Mouse (Mus musculus) heart, embryonic 14.5 days (tissue): ENCODE measurements around the gene Ccdc28a. TPM values are rescaled to one million over a fixed set of nuclear protein-coding genes. Genes with fewer than 3 reads are reported as not detected.
A peak's percentile ranks its signal among the peaks of the same experiment; 100 is the strongest.

Experiments used
- ATAC-seq: fragments of 200-750 bp; cut with Nextera tagmentation; 2 replicates; pipeline ENCODE4 v1.8.0; 2017; ENCODE audit warnings: low read depth, moderate TSS enrichment; ENCODE audit not compliant: insufficient number of reproducible peaks, insufficient read depth, low FRiP score
- H3K27ac ChIP-seq, 2 experiments: fragments of 200-500 bp in 1 of 2; fragments of 300-500 bp in 1 of 2; sonication (generic) in 1 of 2; replicated peaks in 1 of 2; 2 replicates each; pipeline ENCODE4 v1.5.1; 2012 to 2014; ENCODE audit warnings: low read depth in 2 of 2, low read length in 2 of 2, control low read depth in 1 of 2, mild to moderate bottlenecking in 1 of 2, mixed read lengths in 1 of 2; ENCODE audit not compliant: control insufficient read depth in 1 of 2, insufficient read depth in 1 of 2
- H3K27me3 ChIP-seq: fragments of 300-500 bp; sonication (generic); 2 replicates; pipeline ENCODE4 v1.6.1; 2014; ENCODE audit warnings: mild to moderate bottlenecking, low read length, control low read depth; ENCODE audit not compliant: control insufficient read depth, insufficient read depth
- H3K36me3 ChIP-seq: fragments of 300-500 bp; sonication (generic); 2 replicates; pipeline ENCODE4 v1.6.1; 2014; ENCODE audit warnings: mild to moderate bottlenecking, control low read depth, low read length, mixed read lengths; ENCODE audit not compliant: control insufficient read depth, insufficient read depth
- H3K4me1 ChIP-seq, 2 experiments: fragments of 200-500 bp in 1 of 2; fragments of 300-500 bp in 1 of 2; sonication (generic) in 1 of 2; 2 replicates each; pipeline ENCODE4 v1.6.1; 2012 to 2014; ENCODE audit warnings: low read length in 2 of 2, control low read depth in 1 of 2, mixed read lengths in 1 of 2; ENCODE audit not compliant: control insufficient read depth in 2 of 2, insufficient read depth in 2 of 2
- H3K4me2 ChIP-seq: fragments of 300-500 bp; sonication (generic); 2 replicates; pipeline ENCODE4 v1.6.1; 2014; ENCODE audit warnings: mild to moderate bottlenecking, low read length
- H3K4me3 ChIP-seq, 2 experiments: fragments of 200-500 bp in 1 of 2; fragments of 300-500 bp in 1 of 2; sonication (generic) in 1 of 2; 2 replicates each; pipeline ENCODE4 v1.5.1; 2012 to 2014; ENCODE audit warnings: low read length in 2 of 2, mild to moderate bottlenecking in 2 of 2, control low read depth in 1 of 2, low read depth in 1 of 2, moderate library complexity in 1 of 2; ENCODE audit not compliant: control insufficient read depth in 1 of 2, insufficient read depth in 1 of 2
- H3K9ac ChIP-seq: fragments of 300-500 bp; sonication (generic); 2 replicates; pipeline ENCODE4 v1.6.1; 2014; ENCODE audit warnings: mild to moderate bottlenecking, low read length
- H3K9me3 ChIP-seq: fragments of 300-500 bp; sonication (generic); 2 replicates; pipeline ENCODE4 v1.6.1; 2016; ENCODE audit warnings: low read length, control low read depth; ENCODE audit not compliant: control insufficient read depth
- WGBS: fragments of 180-500 bp; shearing (Covaris S2); extraction: QIAGEN DNeasy Blood & Tissue Kit; methylation state at CpG from one replicate; pipeline ENCODE4 v1.1.7; 2014; 5-methylcytosine and 5-hydroxymethylcytosine counted together
- polyA plus RNA-seq: library from polyadenylated mRNA; unstranded; fragments of >200 nt; fragmentation: Nextera tagmentation; extraction: Ambion mirVana; gene quantifications from 2 replicates; pipeline ENCODE4 v1.2.1, GENCODE M21; 2014

Ccdc28a gene
- polyA plus RNA-seq, 1 experiment from 2014 or later = 13.0 TPM

DNA sequence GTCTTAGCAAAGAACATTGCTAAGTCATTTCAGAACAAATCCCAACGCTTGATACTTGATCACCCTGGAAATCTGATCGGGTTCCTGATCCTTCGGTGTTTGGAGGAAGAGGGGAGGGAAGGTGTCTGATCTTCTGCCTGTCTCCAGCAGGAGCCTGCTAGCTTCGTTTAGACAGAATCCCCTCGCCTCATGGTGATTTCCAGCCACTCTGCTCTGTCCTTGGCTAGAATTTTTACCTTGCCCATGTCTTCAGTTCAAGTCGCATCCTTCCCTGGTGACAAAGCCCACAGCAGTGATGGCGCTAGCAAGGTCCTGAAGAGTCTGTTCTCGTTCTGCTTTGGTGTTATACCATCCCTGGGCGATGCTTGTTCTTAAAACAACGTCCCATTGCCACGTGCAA is 40.6 kb downstream of the Ccdc28a start:
- no peaks in the 10 kb centered on the region for H3K36me3 ChIP-seq
- H3K4me1 ChIP-seq = peaks cover 10 to 11% of the 10 kb centered on the region in 2 experiments
- no peak overlapping the region for H3K4me2 ChIP-seq
- no peaks in the 10 kb centered on the region for H3K27me3 ChIP-seq
- ATAC-seq = no peak
- H3K4me3 ChIP-seq = no peak overlapping the region
- WGBS = 70% methylated on average over 11 of the region's 11 CpGs
- H3K27ac ChIP-seq = no peak overlapping the region
- no peak overlapping the region for H3K9ac ChIP-seq
- H3K9me3 ChIP-seq = no peaks in the 10 kb centered on the region

DNA sequence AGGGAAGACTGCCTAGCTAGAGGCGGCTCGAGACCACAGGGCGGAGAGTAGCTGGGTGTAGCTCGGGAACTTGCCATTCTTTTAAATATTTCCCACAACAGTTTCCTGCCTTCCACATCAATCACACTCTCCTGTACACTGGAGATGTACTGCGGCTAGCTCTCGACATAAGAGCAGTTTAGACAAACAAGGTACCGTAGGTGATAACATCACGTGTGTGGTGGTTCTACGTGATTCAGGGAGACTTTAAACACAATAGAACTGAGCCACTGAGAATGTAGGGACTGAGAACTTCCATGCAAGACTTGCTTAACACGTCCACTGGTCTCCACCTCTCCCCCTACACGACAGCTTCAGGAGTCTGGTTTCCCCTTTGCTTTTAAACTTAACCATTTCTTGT is 41.6 kb downstream of the Ccdc28a start:
- Histone ChIP-seq H3K27ac (no peak overlapping the region), H3K9ac (no peak overlapping the region), H3K9me3 (no peaks in the 10 kb centered on the region), H3K4me1 (peaks cover 10 to 11% of the 10 kb centered on the region in 2 experiments), H3K27me3 (no peaks in the 10 kb centered on the region), H3K4me2 (no peak overlapping the region), H3K36me3 (no peaks in the 10 kb centered on the region), H3K4me3 (no peak overlapping the region)
- no peak for ATAC-seq
- 67% methylated on average over 11 of the region's 11 CpGs for WGBS

DNA sequence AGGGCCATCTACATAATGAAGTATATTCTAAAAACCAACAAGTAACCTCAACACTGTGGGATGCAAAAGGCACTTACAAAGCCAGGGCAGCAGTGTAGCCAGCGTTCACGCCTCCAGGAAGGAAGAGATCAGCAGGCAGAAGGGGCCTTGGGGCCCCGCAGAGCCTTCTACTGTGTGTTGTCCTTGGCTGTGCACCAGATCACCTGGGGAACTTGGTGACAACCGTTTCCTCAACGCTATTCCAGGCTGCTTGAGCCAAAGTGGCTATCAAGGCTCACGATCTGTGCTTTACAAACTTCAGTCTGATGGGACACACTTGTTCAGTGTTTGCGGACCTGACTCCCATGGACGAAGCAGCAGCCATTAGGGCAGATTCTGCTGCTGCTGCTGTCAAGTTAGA is 43.1 kb downstream of the Ccdc28a start:
- no peak overlapping the region for H3K27ac ChIP-seq
- H3K36me3 ChIP-seq = no peaks in the 10 kb centered on the region
- no peak overlapping the region for H3K9ac ChIP-seq
- H3K9me3 ChIP-seq = no peaks in the 10 kb centered on the region
- H3K4me3 ChIP-seq = no peak overlapping the region
- no peak for ATAC-seq
- H3K27me3 ChIP-seq = no peaks in the 10 kb centered on the region
- peaks cover 10 to 11% of the 10 kb centered on the region in 2 experiments for H3K4me1 ChIP-seq
- 0 out of 2 replicates have a peak overlapping the region, but pooled peaks have one; percentile 6 for H3K4me2 ChIP-seq
- 21% methylated on average over 8 of the region's 8 CpGs for WGBS

DNA sequence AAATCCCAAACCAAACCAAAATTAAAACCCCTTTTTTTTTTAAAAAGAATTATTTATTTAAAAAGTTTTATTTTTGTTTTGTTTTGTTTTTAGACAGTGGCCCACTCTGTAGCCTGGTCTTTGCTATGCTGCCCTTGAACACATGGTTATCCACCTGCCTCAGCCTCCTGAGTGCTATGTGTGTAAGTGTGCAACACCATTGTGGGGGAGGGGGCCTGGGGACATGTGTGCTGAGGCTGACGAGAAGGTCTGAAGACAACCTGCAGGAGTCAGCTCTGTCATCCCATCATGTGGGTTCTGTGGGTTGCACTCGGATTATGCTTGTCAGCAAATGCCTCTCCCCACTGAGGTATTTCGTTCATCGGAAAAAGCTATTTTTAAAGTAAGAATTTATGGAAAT is 45.3 kb downstream of the Ccdc28a start:
- WGBS = 60% methylated on average over 4 of the region's 4 CpGs
- Histone ChIP-seq H3K4me2 (no peak overlapping the region), H3K36me3 (no peaks in the 10 kb centered on the region), H3K4me3 (no peak overlapping the region), H3K9ac (no peak overlapping the region), H3K9me3 (no peaks in the 10 kb centered on the region), H3K27ac (no peak overlapping the region), H3K27me3 (no peaks in the 10 kb centered on the region), H3K4me1 (peaks cover 10 to 11% of the 10 kb centered on the region in 2 experiments)
- ATAC-seq = no peak

DNA sequence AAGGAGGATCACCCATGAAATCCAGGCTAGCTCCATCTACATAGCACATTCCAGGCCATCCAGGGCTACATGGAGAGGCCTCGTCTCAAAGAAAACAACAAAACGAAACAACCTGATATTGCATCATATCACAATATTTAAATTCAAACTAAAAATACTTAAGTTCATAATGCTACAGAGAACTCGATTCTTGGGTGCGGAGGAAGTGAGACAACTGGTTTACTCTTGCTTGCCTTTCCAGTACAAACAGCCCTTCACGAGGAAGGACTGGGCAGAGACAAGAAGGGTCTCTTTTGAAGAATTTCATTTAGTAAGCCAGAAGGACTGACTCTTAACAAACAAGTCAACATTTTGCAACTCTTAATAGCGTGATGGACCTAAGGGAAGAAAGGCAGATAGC is 46.2 kb downstream of the Ccdc28a start:
- no peak for ATAC-seq
- 72% methylated on average over 6 of the region's 6 CpGs for WGBS

DNA sequence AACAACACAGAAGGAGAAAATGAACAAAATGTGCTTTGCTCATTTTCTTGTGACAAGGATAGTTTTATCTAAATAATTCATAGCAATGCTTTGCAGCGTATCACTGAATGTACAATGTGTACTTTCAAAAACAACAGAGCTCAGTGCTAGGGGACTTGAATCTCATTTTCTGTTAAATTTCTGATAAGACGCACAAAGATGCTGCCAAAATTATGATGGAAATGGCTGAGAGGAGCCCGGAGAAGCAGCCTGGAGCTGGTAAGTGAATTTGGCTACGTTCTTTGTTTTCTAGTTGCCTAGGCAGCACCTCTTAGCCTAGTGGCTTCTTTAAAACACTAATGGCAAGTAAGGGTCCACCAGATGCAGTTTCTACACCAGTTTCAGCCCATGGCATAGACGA is 52.6 kb downstream of the Ccdc28a start:
- no peak for ATAC-seq
- WGBS = 75% methylated on average over 5 of the region's 5 CpGs

More for the DNA sequence above, 46.2 kb downstream of the Ccdc28a start:
- no peak overlapping the region for H3K9ac ChIP-seq
- no peak overlapping the region for H3K4me3 ChIP-seq
- no peaks in the 10 kb centered on the region for H3K36me3 ChIP-seq
- H3K4me1 ChIP-seq = peaks cover 10 to 11% of the 10 kb centered on the region in 2 experiments
- H3K4me2 ChIP-seq = no peak overlapping the region
- H3K9me3 ChIP-seq = 0 out of 2 replicates have a peak, but pooled peaks cover under 1% of the 10 kb centered on the region
- no peaks in the 10 kb centered on the region for H3K27me3 ChIP-seq
- H3K27ac ChIP-seq = no peak overlapping the region

DNA sequence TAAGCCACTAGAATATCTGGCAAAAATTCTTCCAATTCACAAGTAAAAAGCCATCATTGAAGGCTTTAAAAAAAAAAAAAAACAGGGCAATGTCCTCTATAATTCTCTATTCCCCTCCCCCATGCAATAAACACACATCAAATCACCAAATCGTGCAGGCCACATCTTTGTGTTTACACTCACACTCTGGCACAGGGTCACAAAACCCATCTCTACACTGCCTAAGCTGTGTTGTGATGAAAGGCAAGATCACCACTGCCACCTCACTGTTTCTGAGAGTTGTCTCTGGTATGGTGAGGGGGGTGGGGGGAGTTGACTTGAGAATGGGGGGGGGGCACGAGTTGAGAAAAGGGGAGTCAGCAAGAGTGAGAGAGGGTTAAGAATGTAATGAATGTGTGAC is 57.5 kb downstream of the Ccdc28a start:
- H3K4me3 ChIP-seq = no peak overlapping the region
- H3K9me3 ChIP-seq = no peaks in the 10 kb centered on the region
- WGBS = 47% methylated on average over 2 of the region's 2 CpGs
- H3K4me2 ChIP-seq = no peak overlapping the region
- H3K4me1 ChIP-seq = no peaks in the 10 kb centered on the region
- no peaks in the 10 kb centered on the region for H3K36me3 ChIP-seq
- no peak overlapping the region for H3K27ac ChIP-seq
- no peak for ATAC-seq
- no peaks in the 10 kb centered on the region for H3K27me3 ChIP-seq
- no peak overlapping the region for H3K9ac ChIP-seq

More for the DNA sequence above, 52.6 kb downstream of the Ccdc28a start:
- H3K9me3 ChIP-seq = 0 out of 2 replicates have a peak, but pooled peaks cover 3% of the 10 kb centered on the region
- no peak overlapping the region for H3K4me2 ChIP-seq
- H3K27me3 ChIP-seq = no peaks in the 10 kb centered on the region
- H3K4me3 ChIP-seq = no peak overlapping the region
- H3K27ac ChIP-seq = no peak overlapping the region
- H3K36me3 ChIP-seq = no peaks in the 10 kb centered on the region
- H3K9ac ChIP-seq = no peak overlapping the region
- no peaks in the 10 kb centered on the region for H3K4me1 ChIP-seq

DNA sequence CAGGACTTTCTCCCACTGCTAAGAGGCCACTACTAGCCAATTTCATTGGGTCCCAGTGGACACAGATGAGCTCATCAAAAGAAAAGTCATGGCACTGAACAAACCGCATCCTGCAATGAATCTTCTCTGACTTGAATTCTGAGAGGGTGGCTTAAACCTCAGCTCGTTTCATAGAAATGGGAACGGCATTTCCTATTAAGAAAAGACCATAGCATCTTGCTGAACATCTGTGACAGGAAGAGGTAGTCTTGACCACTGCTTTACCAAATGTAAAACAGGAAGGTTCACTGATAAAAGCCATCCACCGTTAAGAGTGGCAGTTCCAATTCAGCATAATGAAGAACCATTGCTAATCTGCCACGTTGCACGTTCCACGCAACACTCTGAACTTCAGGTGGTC is 58.1 kb downstream of the Ccdc28a start:
- no peaks in the 10 kb centered on the region for H3K9me3 ChIP-seq

More for the DNA sequence above, 58.1 kb downstream of the Ccdc28a start:
- Histone ChIP-seq H3K4me2 (no peak overlapping the region), H3K4me3 (no peak overlapping the region), H3K36me3 (no peaks in the 10 kb centered on the region), H3K27ac (no peak overlapping the region), H3K4me1 (no peaks in the 10 kb centered on the region), H3K27me3 (no peaks in the 10 kb centered on the region), H3K9ac (no peak overlapping the region)
- 75% methylated on average over 7 of the region's 7 CpGs for WGBS
- no peak for ATAC-seq
